Mouse (Mus musculus) C2C12 (cell line): ENCODE data around the gene Olfr1402. TPM values are rescaled to one million over a fixed set of nuclear protein-coding genes. Genes with fewer than 3 reads are reported as not detected.

Source experiments
- H3K27me3 ChIP-seq: one replicate; pipeline ENCODE4 v1.6.1; 2011; ENCODE audit not compliant: control insufficient read depth, insufficient read depth, insufficient read length
- H3K36me3 ChIP-seq: one replicate; pipeline ENCODE4 v1.6.1; 2011; ENCODE audit not compliant: control insufficient read depth, insufficient read depth
- H3K4me3 ChIP-seq: one replicate; pipeline ENCODE4 v1.5.1; 2011; ENCODE audit warnings: mild to moderate bottlenecking, control low read depth; ENCODE audit not compliant: poor library complexity, insufficient read depth, severe bottlenecking
- H3K79me2 ChIP-seq: one replicate; pipeline ENCODE4 v1.6.1; 2011; ENCODE audit not compliant: control insufficient read depth, insufficient read depth
- H3K79me3 ChIP-seq: one replicate; pipeline ENCODE4 v1.6.1; 2011; ENCODE audit warnings: low read depth, control low read depth
- H3ac ChIP-seq: one replicate; pipeline ENCODE3; 2011; ENCODE audit warnings: low read depth; ENCODE audit not compliant: control insufficient read depth, insufficient read length
- CEBPB ChIP-seq: IDR thresholded peaks from one replicate; pipeline ENCODE4 v1.6.1; 2011; ENCODE audit warnings: low read depth, mild to moderate bottlenecking, control low read depth, moderate library complexity
- CTCF ChIP-seq: IDR thresholded peaks from one replicate; pipeline ENCODE4 v1.5.1; 2011; ENCODE audit not compliant: control insufficient read depth, insufficient read depth, insufficient read length
- FOSL1 ChIP-seq: IDR thresholded peaks from one replicate; pipeline ENCODE4 v1.8.0; 2011; ENCODE audit warnings: mild to moderate bottlenecking, low read length; ENCODE audit not compliant: poor library complexity, insufficient read depth, severe bottlenecking
- MAX ChIP-seq: IDR thresholded peaks from one replicate; pipeline ENCODE4 v1.6.1; 2011; ENCODE audit warnings: mild to moderate bottlenecking, control low read depth
- MYOD1 ChIP-seq: IDR thresholded peaks from one replicate; pipeline ENCODE4 v1.6.1; 2011; ENCODE audit warnings: low read depth; ENCODE audit not compliant: control insufficient read depth, insufficient read length
- MYOG ChIP-seq: IDR thresholded peaks from one replicate; pipeline ENCODE4 v1.6.1; 2011; ENCODE audit not compliant: control insufficient read depth, insufficient read length; ENCODE audit errors: extremely low read depth
- USF1 ChIP-seq: IDR thresholded peaks from one replicate; pipeline ENCODE4 v1.6.1; 2011; ENCODE audit warnings: low read depth, mild to moderate bottlenecking, control low read depth, moderate library complexity
- polyA plus RNA-seq: library from polyadenylated mRNA; unstranded; fragments of >200 nt; fragmentation: generic; extraction: Trizol; gene quantifications from one replicate; pipeline ENCODE4 v1.2.1, GENCODE M21; 2012; ENCODE audit warnings: missing spikeins

Gene Olfr1402
- polyA plus RNA-seq, 1 experiment = not detected

DNA sequence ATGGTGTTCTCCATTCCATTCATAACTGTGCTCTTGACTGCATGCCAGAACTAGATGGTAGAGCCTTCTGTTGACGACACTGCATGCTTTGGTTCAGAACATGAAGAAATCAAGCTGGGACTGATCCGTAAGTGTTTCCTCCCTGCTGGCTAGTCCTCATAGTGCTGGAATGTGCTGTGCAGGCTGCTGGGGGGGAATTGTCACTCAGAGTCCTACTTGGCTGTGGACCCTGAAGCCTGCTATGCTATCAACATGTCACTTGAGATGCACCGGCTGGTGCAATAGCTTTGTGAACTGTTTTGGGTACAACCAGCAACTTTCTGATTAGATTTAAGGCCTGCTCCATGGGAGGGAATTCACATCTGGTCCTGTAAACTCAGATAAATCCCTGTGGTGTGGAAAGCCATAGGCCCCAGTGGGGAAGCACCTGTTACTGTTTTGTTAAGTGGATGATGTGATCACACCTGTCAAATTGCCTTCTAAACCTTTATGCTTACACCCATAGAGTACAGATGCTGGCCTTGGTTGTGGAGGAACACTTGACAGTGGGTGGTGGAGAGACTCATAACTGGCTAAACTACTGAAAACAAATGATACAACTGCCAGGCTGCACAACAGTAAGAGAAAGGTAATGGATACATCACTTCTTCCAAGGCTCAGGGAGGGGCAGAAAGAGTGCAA is 58.3 kb downstream of the Olfr1402 start:
- Histone ChIP-seq H3ac (no peak overlapping the region), H3K79me2 (no peaks in the 10 kb centered on the region), H3K4me3 (no peak overlapping the region), H3K79me3 (no peaks in the 10 kb centered on the region), H3K36me3 (no peaks in the 10 kb centered on the region), H3K27me3 (peaks cover 8% of the 10 kb centered on the region)
- TF ChIP-seq CEBPB (no peak), MYOG (no peak), CTCF (no peak), MYOD1 (no peak), USF1 (no peak), MAX (no peak), FOSL1 (no peak)

GRCm38 (mm10) chr3:97358448-97358847 is 63.4 kb downstream of the Olfr1402 start:
- Histone ChIP-seq H3ac (no peak overlapping the region), H3K27me3 (peaks cover 7% of the 10 kb centered on the region)
- TF ChIP-seq MAX (no peak), CEBPB (no peak), MYOG (no peak), CTCF (no peak), FOSL1 (no peak), MYOD1 (no peak), USF1 (no peak)

More at GRCm38 (mm10) chr3:97358448-97358847, 63.4 kb downstream of the Olfr1402 start:
- H3K36me3 ChIP-seq = no peaks in the 10 kb centered on the region
- H3K79me2 ChIP-seq = no peaks in the 10 kb centered on the region
- H3K4me3 ChIP-seq = no peak overlapping the region
- no peaks in the 10 kb centered on the region for H3K79me3 ChIP-seq

Other genes starting within 250 kb of the Olfr1402 start
- gene Bcl9, start 124.1 kb downstream of the Olfr1402 start, polyA plus RNA-seq = 4.9 TPM
- gene Chd1l, start 188.2 kb upstream of the Olfr1402 start, polyA plus RNA-seq = 6.6 TPM
- gene Fmo5, start 206.8 kb upstream of the Olfr1402 start, polyA plus RNA-seq = 0.12 TPM
- 5.6 TPM for gene Prkab2, start 236.2 kb upstream of the Olfr1402 start, polyA plus RNA-seq